Mouse (Mus musculus): ENCODE results near the gene Lbh. TPM values are rescaled to one million over a fixed set of nuclear protein-coding genes. Genes with fewer than 3 reads are reported as not detected.

Gene Lbh
- polyA plus RNA-seq, 1 experiment from 2014 or later, result 6.4 TPM

DNA sequence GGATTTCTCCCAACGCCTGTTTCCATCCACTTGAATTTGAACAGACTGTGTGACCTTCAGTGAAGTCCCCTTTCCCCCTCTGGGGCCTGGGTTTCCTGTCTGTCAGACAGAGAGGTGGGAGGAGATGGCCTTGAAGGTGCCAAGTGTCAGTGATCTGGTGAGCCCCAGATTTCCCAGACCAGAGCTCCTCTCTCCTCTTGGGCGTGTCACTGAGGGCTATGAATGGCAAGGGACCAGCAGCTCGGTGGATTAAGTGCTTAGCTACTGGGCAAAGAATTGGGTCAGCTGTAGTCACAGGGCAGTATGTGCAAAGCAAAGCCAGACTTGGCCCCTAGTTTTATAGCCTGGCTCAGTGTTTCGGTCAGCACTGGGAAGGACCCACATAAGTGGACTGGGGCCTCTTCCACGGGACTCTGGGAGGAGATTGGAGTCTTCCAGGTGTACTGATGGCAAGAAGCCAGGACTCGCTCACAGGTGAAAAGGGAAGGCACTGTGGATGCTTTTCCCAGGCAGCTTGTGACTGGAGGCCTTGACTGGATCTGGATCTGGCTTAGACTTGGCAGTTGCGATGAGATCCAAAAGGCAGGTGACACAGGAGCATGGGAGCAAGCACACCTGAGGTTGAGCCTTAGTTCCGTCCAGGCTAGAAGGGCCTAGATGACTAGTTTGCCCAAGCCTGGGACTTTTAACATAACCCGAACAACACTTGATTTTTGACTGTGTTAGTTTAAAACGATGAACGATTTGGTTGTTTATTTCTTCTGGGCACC, 20.1 kb downstream of the Lbh start:
- DNase-seq (peak; percentile 44), ATAC-seq (ENCODE audit: insufficient read depth) (no peak)
- H3K9me3 ChIP-seq (ENCODE audit: low read depth, low read length), result no peaks in the 10 kb centered on the region; the same call in 1 of the 2 replicates
- no peak overlapping the region for H3K4me2 ChIP-seq
- no peak overlapping the region for H3K9ac ChIP-seq
- TF ChIP-seq CTCF (IDR thresholded peaks at IDR 0.05; ENCODE audit: low read depth), result no peak
- H3K27me3 ChIP-seq (ENCODE audit: insufficient read depth, low read length), result no peaks in the 10 kb centered on the region
- H3K4me3 ChIP-seq (ENCODE audit: low read depth, low read length), result no peak overlapping the region
- 71% methylated on average over 11 of the region's 11 CpGs for WGBS
- H3K4me1 ChIP-seq (ENCODE audit: insufficient read depth), result peaks cover 22% of the 10 kb centered on the region
- H3K27ac ChIP-seq (ENCODE audit: low read depth), result peak overlapping the region; percentile 32; the same call in 1 of the 2 replicates
- H3K36me3 ChIP-seq (ENCODE audit: insufficient read depth), result peaks cover 44% of the 10 kb centered on the region

GRCm38 (mm10) chr17:72938871-72939568, 20.9 kb downstream of the Lbh start:
- Histone ChIP-seq H3K4me1 (ENCODE audit: insufficient read depth) (peaks cover 22% of the 10 kb centered on the region), H3K36me3 (ENCODE audit: insufficient read depth) (peaks cover 44% of the 10 kb centered on the region), H3K27me3 (ENCODE audit: insufficient read depth, low read length) (no peaks in the 10 kb centered on the region), H3K4me2 (no peak overlapping the region), H3K27ac (ENCODE audit: low read depth) (peak overlapping the region; percentile 32; the same call in 1 of the 2 replicates), H3K9ac (no peak overlapping the region), H3K4me3 (ENCODE audit: low read depth, low read length) (no peak overlapping the region), H3K9me3 (ENCODE audit: low read depth, low read length) (no peaks in the 10 kb centered on the region; the same call in 1 of the 2 replicates)
- DNase-seq (peak; percentile 46), ATAC-seq (ENCODE audit: insufficient read depth) (no peak)
- TF ChIP-seq CTCF (IDR thresholded peaks at IDR 0.05; ENCODE audit: low read depth), result no peak
- WGBS, result 72% methylated on average over 15 of the region's 15 CpGs

GRCm38 (mm10) chr17:72939569-72939899, 21.4 kb downstream of the Lbh start:
- no peak for TF ChIP-seq CTCF (IDR thresholded peaks at IDR 0.05; ENCODE audit: low read depth)
- ATAC-seq (ENCODE audit: insufficient read depth) (no peak), DNase-seq (no peak)
- Histone ChIP-seq H3K27ac (ENCODE audit: low read depth) (no peak overlapping the region), H3K4me1 (ENCODE audit: insufficient read depth) (peaks cover 21% of the 10 kb centered on the region), H3K36me3 (ENCODE audit: insufficient read depth) (peaks cover 44% of the 10 kb centered on the region), H3K27me3 (ENCODE audit: insufficient read depth, low read length) (no peaks in the 10 kb centered on the region), H3K4me3 (ENCODE audit: low read depth, low read length) (no peak overlapping the region), H3K4me2 (no peak overlapping the region), H3K9me3 (ENCODE audit: low read depth, low read length) (no peaks in the 10 kb centered on the region; the same call in 1 of the 2 replicates), H3K9ac (no peak overlapping the region)
- WGBS, result 72% methylated on average over 6 of the region's 6 CpGs

GRCm38 (mm10) chr17:72944368-72944767, 26.3 kb downstream of the Lbh start:
- H3K4me1 ChIP-seq (ENCODE audit: insufficient read depth), result peaks cover 8% of the 10 kb centered on the region; the same call in 1 of the 2 replicates
- DNase-seq, result no peak
- H3K27ac ChIP-seq (ENCODE audit: low read depth), result no peak overlapping the region
- WGBS, result 77% methylated on average over 5 of the region's 5 CpGs
- ATAC-seq (ENCODE audit: insufficient read depth), result no peak
- no peaks in the 10 kb centered on the region for H3K27me3 ChIP-seq (ENCODE audit: insufficient read depth, low read length)
- H3K4me2 ChIP-seq, result no peak overlapping the region
- no peak for TF ChIP-seq CTCF (IDR thresholded peaks at IDR 0.05; ENCODE audit: low read depth)
- H3K36me3 ChIP-seq (ENCODE audit: insufficient read depth), result peaks cover 28% of the 10 kb centered on the region
- H3K9ac ChIP-seq, result no peak overlapping the region
- no peak overlapping the region for H3K4me3 ChIP-seq (ENCODE audit: low read depth, low read length)
- H3K9me3 ChIP-seq (ENCODE audit: low read depth, low read length), result no peaks in the 10 kb centered on the region; the same call in 1 of the 2 replicates

DNA sequence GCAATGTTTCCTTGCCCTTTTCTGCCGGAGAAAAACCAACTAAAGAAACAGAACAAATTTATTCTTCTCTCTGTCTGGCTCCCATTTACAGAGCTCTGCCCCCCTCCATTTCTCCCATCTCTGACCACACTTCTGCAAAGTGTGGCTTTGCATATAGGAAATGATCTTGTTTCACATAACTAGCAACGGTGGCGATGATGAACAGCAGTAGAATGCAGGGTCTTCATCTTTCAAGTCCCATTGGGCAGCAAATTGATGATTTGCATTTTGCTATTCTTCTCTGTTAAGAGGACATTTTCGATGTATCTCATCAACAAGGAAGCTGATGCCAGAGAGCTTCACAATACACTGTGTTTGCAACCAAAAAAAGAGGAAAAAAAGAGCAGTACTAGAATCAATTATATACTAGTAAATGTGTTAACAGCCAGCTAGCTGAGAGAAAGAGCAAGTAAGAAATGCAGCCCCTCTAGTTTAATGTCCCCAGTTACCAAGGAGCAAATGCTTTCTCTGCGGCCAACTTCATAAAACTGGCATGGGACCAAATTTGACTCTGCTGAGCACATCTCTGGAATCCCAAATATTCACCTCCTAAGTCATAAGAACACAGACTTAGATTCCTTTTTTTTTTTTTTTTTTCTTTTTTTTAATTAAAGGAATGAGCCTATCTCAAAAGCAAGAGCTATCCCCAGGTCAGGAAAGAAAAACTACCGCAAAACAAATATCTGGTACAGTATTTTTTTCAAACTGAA, 29.2 kb downstream of the Lbh start:
- WGBS, result 39% methylated on average over 6 of the region's 6 CpGs
- no peak overlapping the region for H3K4me2 ChIP-seq
- H3K4me3 ChIP-seq (ENCODE audit: low read depth, low read length), result no peak overlapping the region
- ATAC-seq (ENCODE audit: insufficient read depth) (peak; percentile 32; the same call in 1 of the 2 replicates), DNase-seq (peak; percentile 89)
- H3K36me3 ChIP-seq (ENCODE audit: insufficient read depth), result peaks cover 3% of the 10 kb centered on the region; the same call in 1 of the 2 replicates
- no peaks in the 10 kb centered on the region for H3K27me3 ChIP-seq (ENCODE audit: insufficient read depth, low read length)
- no peak overlapping the region for H3K27ac ChIP-seq (ENCODE audit: low read depth)
- no peak for TF ChIP-seq CTCF (IDR thresholded peaks at IDR 0.05; ENCODE audit: low read depth)
- peaks cover 8% of the 10 kb centered on the region; the same call in 1 of the 2 replicates for H3K4me1 ChIP-seq (ENCODE audit: insufficient read depth)
- H3K9me3 ChIP-seq (ENCODE audit: low read depth, low read length), result no peaks in the 10 kb centered on the region
- H3K9ac ChIP-seq, result no peak overlapping the region

GRCm38 (mm10) chr17:72948119-72948518, 30.0 kb downstream of the Lbh start:
- no peaks in the 10 kb centered on the region for H3K36me3 ChIP-seq (ENCODE audit: insufficient read depth)
- H3K27ac ChIP-seq (ENCODE audit: low read depth), result peak overlapping the region; percentile 48; the same call in 1 of the 2 replicates
- no peak overlapping the region for H3K4me2 ChIP-seq
- H3K27me3 ChIP-seq (ENCODE audit: insufficient read depth, low read length), result no peaks in the 10 kb centered on the region
- no peak for TF ChIP-seq CTCF (IDR thresholded peaks at IDR 0.05; ENCODE audit: low read depth)
- ATAC-seq (ENCODE audit: insufficient read depth), result no peak
- no peak for DNase-seq
- H3K4me1 ChIP-seq (ENCODE audit: insufficient read depth), result peaks cover 8% of the 10 kb centered on the region; the same call in 1 of the 2 replicates
- H3K4me3 ChIP-seq (ENCODE audit: low read depth, low read length), result no peak overlapping the region
- 63% methylated on average over 9 of the region's 9 CpGs for WGBS
- H3K9ac ChIP-seq, result no peak overlapping the region
- no peaks in the 10 kb centered on the region for H3K9me3 ChIP-seq (ENCODE audit: low read depth, low read length)

Measured in lung, embryonic 14.5 days (tissue).